ENCODE assay signal across 8 mouse cellular contexts in the genomic region with DNA sequence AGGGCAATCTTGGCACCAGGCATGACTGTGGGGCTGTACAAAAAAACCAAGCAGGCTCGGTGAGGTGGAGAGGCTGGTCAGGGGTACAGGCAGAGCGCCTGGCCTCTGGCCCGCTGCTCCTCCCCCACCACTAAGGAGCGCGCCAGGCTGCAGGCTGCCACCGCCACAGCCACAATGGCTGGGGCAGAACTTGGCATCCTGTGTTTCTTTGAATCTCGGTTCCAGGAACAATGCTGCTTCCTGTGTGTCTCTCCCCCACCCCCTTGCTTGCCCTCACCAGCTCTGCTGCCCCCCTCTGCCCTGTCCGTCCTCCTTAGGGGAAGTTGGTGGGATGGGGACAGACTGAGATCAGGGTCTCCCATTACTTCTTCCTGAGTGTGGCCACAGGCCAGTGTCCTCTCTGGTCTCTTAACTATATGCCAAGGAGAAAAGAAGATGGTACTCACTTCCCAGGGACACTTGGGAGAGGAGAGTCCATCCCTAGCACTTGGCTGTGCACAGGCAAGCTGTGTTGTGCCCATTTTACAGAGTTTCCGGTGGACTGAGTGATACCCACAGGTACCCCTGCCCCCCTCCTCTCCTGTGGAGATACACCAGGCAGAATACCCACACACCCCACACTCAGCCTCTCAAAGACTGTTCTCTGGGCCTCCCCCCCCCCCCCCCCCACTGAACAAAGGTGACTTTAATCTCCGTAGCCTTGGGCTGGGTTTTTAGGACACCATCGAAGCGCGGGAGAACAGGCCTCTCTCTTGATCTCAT. TPM values are rescaled to one million over a fixed set of nuclear protein-coding genes. Genes with fewer than 3 reads are reported as not detected.
DNase-seq lines count a peak whose midpoint lies in the region; ATAC-seq and TF ChIP-seq lines count a peak whose summit lies in the region.

No protein-coding gene starts in this region.

- H3K27me3 ChIP-seq in kidney, adult 2 months (replicated peaks; ENCODE audit: control insufficient read depth, insufficient read depth, low read length): no peaks in the 10 kb centered on the region
- H3K27me3 ChIP-seq in kidney, embryonic 16.5 days (ENCODE audit: insufficient read depth, low read length): no peaks in the 10 kb centered on the region
- H3K27me3 ChIP-seq in lung, embryonic 16.5 days (ENCODE audit: control insufficient read depth, insufficient read depth, low read depth, low read length): peaks cover 25% of the 10 kb centered on the region
- H3K27me3 ChIP-seq in small intestine, adult 2 months (ENCODE audit: control insufficient read depth, insufficient read depth, low read length): peaks cover 11% of the 10 kb centered on the region; the same call in 1 of the 2 replicates

- no peaks in the 10 kb centered on the region for H3K4me1 ChIP-seq in kidney, adult 2 months (ENCODE audit: control insufficient read depth, insufficient read depth, low read length)
- peaks cover 68% of the 10 kb centered on the region for H3K4me1 ChIP-seq in kidney, embryonic 16.5 days (ENCODE audit: insufficient read depth, low read length)
- peaks cover 46% of the 10 kb centered on the region for H3K4me1 ChIP-seq in lung, embryonic 16.5 days (replicated peaks; ENCODE audit: control insufficient read depth, insufficient read depth, low read length)
- peaks cover 37% of the 10 kb centered on the region for H3K4me1 ChIP-seq in small intestine, adult 2 months (ENCODE audit: control insufficient read depth, insufficient read depth, insufficient read length, low read length)

- H3K4me3 ChIP-seq in kidney, adult 2 months (ENCODE audit: insufficient read depth, low read depth, low read length): peak overlapping the region; percentile 76
- H3K4me3 ChIP-seq in kidney, embryonic 16.5 days (ENCODE audit: low read length): peak overlapping the region; percentile 75
- peak overlapping the region; percentile 73 for H3K4me3 ChIP-seq in lung, embryonic 16.5 days (ENCODE audit: low read length)
- peak overlapping the region; percentile 77 for H3K4me3 ChIP-seq in small intestine, adult 2 months (ENCODE audit: low read depth, low read length)

- H3K27ac ChIP-seq in kidney, adult 2 months (ENCODE audit: insufficient read depth, low read depth, low read length): peak overlapping the region; percentile 78
- peak overlapping the region; percentile 96 for H3K27ac ChIP-seq in kidney, embryonic 16.5 days (ENCODE audit: low read length)
- H3K27ac ChIP-seq in lung, embryonic 16.5 days (ENCODE audit: low read length): peak overlapping the region; percentile 99
- H3K27ac ChIP-seq in small intestine, adult 2 months (ENCODE audit: insufficient read depth, low read depth, low read length): peak overlapping the region; percentile 3; the same call in 1 of the 2 replicates

- TF ChIP-seq CTCF in kidney, adult 2 months (conservative IDR thresholded peaks at IDR 0.05; ENCODE audit: insufficient read depth, insufficient read length, low read depth, low read length): no peak
- no peak for TF ChIP-seq CTCF in small intestine, adult 2 months (IDR thresholded peaks at IDR 0.05; ENCODE audit: extremely low read depth, insufficient read length, insufficient replicate concordance, low read depth, low read length)

- no peaks in the 10 kb centered on the region for H3K36me3 ChIP-seq in kidney, adult 2 months (ENCODE audit: control insufficient read depth, insufficient read depth, low read length)
- H3K36me3 ChIP-seq in kidney, embryonic 16.5 days (ENCODE audit: insufficient read depth, low read length): peaks cover 20% of the 10 kb centered on the region
- 0 out of 2 replicates have a peak, but pooled peaks cover 5% of the 10 kb centered on the region for H3K36me3 ChIP-seq in lung, embryonic 16.5 days (ENCODE audit: control insufficient read depth, insufficient read depth, low read length)
- H3K36me3 ChIP-seq in small intestine, adult 2 months (ENCODE audit: control insufficient read depth, insufficient read depth, low read length): peaks cover 7% of the 10 kb centered on the region; the same call in 1 of the 2 replicates

- no peak for TF ChIP-seq POLR2A in kidney, adult 2 months (IDR thresholded peaks at IDR 0.05; ENCODE audit: low read depth, low read length)
- TF ChIP-seq POLR2A in small intestine, adult 2 months (IDR thresholded peaks at IDR 0.05; ENCODE audit: low read depth, low read length): no peak

- no peaks in the 10 kb centered on the region for H3K9me3 ChIP-seq in kidney, embryonic 16.5 days (ENCODE audit: low read length)
- no peaks in the 10 kb centered on the region for H3K9me3 ChIP-seq in lung, embryonic 16.5 days (ENCODE audit: control insufficient read depth, low read length)

- peak overlapping the region; percentile 86 for H3K9ac ChIP-seq in kidney, embryonic 16.5 days (replicated peaks; ENCODE audit: low read length)
- H3K9ac ChIP-seq in lung, embryonic 16.5 days (ENCODE audit: low read length): peak overlapping the region; percentile 83

- DNase-seq in kidney, adult 2 months: peak; percentile 67
- no peak for DNase-seq in kidney, adult 9 months
- DNase-seq in testis, postnatal 14 days (ENCODE audit: low spot score): no peak

- WGBS in kidney, adult 2 months: 21% methylated on average over 13 of the region's 13 CpGs
- 15% methylated on average over 13 of the region's 13 CpGs for WGBS in kidney, embryonic 16.5 days
- 25% methylated on average over 11 of the region's 13 CpGs for whole genome bisulfite sequencing in lung, embryonic 16.5 days
- 9% methylated on average over 13 of the region's 13 CpGs for WGBS in small intestine, adult 2 months

- ATAC-seq in activated CD4-positive, CD25-positive, alpha-beta regulatory T cell, adult 4 months: peak; percentile 42
- peak; percentile 23 for ATAC-seq in granulocyte monocyte progenitor cell, adult 5-6 weeks (replicated peaks; ENCODE audit: poor library complexity, severe bottlenecking)
- ATAC-seq in kidney, embryonic 16.5 days (ENCODE audit: low FRiP score, low TSS enrichment): no peak
- ATAC-seq in lung, embryonic 16.5 days (ENCODE audit: low read depth): no peak

- peak overlapping the region; percentile 84 for H3K4me2 ChIP-seq in kidney, embryonic 16.5 days (replicated peaks; ENCODE audit: low read depth, low read length)
- peak overlapping the region; percentile 85 for H3K4me2 ChIP-seq in lung, embryonic 16.5 days (ENCODE audit: low read depth, low read length)

RNA-seq across cellular contexts. Expression of a gene that starts 2.6 kb away (rescaled TPM):
- 37.8 and 43.3 TPM in 2 replicates for polyA plus RNA-seq in kidney, adult 2 months (2012; rRNA removed)
- 10 to 100 TPM; 33.9 to 35.5 TPM for polyA plus RNA-seq in activated CD4-positive, CD25-positive, alpha-beta regulatory T cell, adult 4 months (2017; shearing (Covaris generic))
- 8.2 and 9.9 TPM in 2 replicates for total RNA-seq in granulocyte monocyte progenitor cell, adult 5-6 weeks (2014; fragmentation: Nextera tagmentation)
- 1.9 and 14.6 TPM in 2 replicates for total RNA-seq in granulocyte monocyte progenitor cell, adult 5-6 weeks (2017)
- polyA plus RNA-seq in kidney, embryonic 16.5 days (2015; fragmentation: Nextera tagmentation; extraction: Ambion mirVana): 36.3 and 38.9 TPM in 2 replicates
- 24.9 and 25.8 TPM in 2 replicates for polyA plus RNA-seq in lung, embryonic 16.5 days (2015; fragmentation: Nextera tagmentation; extraction: Ambion mirVana)
- 25.6 and 29.9 TPM in 2 replicates for polyA plus RNA-seq in small intestine, adult 2 months (2012; rRNA removed)

RNA-seq across cellular contexts. Expression of a gene that starts 39.1 kb away (rescaled TPM):
- polyA plus RNA-seq in kidney, adult 2 months (2012; rRNA removed): 33.5 and 35.6 TPM in 2 replicates
- 1 to 10 TPM; 5.2 to 5.6 TPM for polyA plus RNA-seq in activated CD4-positive, CD25-positive, alpha-beta regulatory T cell, adult 4 months (2017; shearing (Covaris generic))
- total RNA-seq in granulocyte monocyte progenitor cell, adult 5-6 weeks (2014; fragmentation: Nextera tagmentation): 42.0 and 47.9 TPM in 2 replicates
- 8.7 and 9.2 TPM in 2 replicates for total RNA-seq in granulocyte monocyte progenitor cell, adult 5-6 weeks (2017)
- polyA plus RNA-seq in kidney, embryonic 16.5 days (2015; fragmentation: Nextera tagmentation; extraction: Ambion mirVana): 28.4 and 31.3 TPM in 2 replicates
- polyA plus RNA-seq in lung, embryonic 16.5 days (2015; fragmentation: Nextera tagmentation; extraction: Ambion mirVana): 27.9 and 29.4 TPM in 2 replicates
- 35.3 and 72.5 TPM in 2 replicates for polyA plus RNA-seq in small intestine, adult 2 months (2012; rRNA removed)

RNA-seq across cellular contexts. Expression of a gene that starts 44.8 kb away (rescaled TPM):
- not detected in 2 replicates for polyA plus RNA-seq in kidney, adult 2 months (2012; rRNA removed)
- polyA plus RNA-seq in activated CD4-positive, CD25-positive, alpha-beta regulatory T cell, adult 4 months (2017; shearing (Covaris generic)): 1 to 10 TPM in 1 of 2 experiments, under 1 TPM in 1; 0.98 to 3.8 TPM
- total RNA-seq in granulocyte monocyte progenitor cell, adult 5-6 weeks (2014; fragmentation: Nextera tagmentation): not detected in 2 replicates
- total RNA-seq in granulocyte monocyte progenitor cell, adult 5-6 weeks (2017): not detected in 2 replicates
- 0.27 TPM in 1 of 2 replicates, not detected in the other for polyA plus RNA-seq in kidney, embryonic 16.5 days (2015; fragmentation: Nextera tagmentation; extraction: Ambion mirVana)
- 0.63 TPM in 1 of 2 replicates, not detected in the other for polyA plus RNA-seq in lung, embryonic 16.5 days (2015; fragmentation: Nextera tagmentation; extraction: Ambion mirVana)
- polyA plus RNA-seq in small intestine, adult 2 months (2012; rRNA removed): not detected in 2 replicates

Comparison
In these comparisons a context has a peak if more than half of its experiments do, and no peak if none do; other contexts are left out.
1. H3K27ac ChIP-seq: peak in every context shown above with its lines; median percentile 99 in lung, embryonic 16.5 days; 96 in kidney, embryonic 16.5 days; 78 in kidney, adult 2 months; 3 in small intestine, adult 2 months.
2. ATAC-seq: peak in activated CD4-positive, CD25-positive, alpha-beta regulatory T cell, adult 4 months (single experiment) and granulocyte monocyte progenitor cell, adult 5-6 weeks (single experiment); none in kidney, embryonic 16.5 days (single experiment) and lung, embryonic 16.5 days (single experiment).
3. Peak in every context shown above with its lines, with median percentiles within 50 percentile points of each other: H3K4me3 ChIP-seq.